Mouse (Mus musculus) cortical plate, adult 2 months (tissue): ENCODE data around the gene Iqck.

Experiments
- CTCF ChIP-seq: fragments of 200-500 bp; IDR thresholded peaks from 2 replicates; pipeline ENCODE4 v1.5.1; 2011; ENCODE audit warnings: mild to moderate bottlenecking, control low read depth, low read length; ENCODE audit not compliant: insufficient read depth; ENCODE audit errors: extremely low read depth
- POLR2A ChIP-seq: fragments of 200-500 bp; IDR thresholded peaks from 2 replicates; pipeline ENCODE4 v1.6.1; 2011; ENCODE audit warnings: mild to moderate bottlenecking, low read length, control low read depth; ENCODE audit not compliant: insufficient read depth; ENCODE audit errors: extremely low read depth

DNA sequence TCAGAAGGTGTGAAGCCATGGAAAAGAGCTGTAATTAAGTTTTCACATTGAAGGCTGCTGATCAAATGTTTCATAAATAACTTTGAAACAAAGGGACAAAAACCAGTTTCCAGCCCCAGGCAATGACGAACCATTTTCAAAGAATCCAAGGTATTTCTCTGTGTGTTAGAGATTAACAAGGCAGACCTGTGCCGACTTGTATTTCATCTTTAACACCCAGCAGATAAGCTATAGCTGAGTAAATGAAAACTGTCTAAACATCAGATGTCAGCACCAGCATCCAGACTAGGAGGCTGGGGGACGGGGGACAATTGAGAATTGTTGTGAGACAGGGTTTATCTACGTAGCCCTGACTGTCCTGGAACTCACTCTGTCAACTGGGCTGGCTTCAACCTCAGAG lies 28.4 kb downstream of the Iqck start:
- no peak for TF ChIP-seq POLR2A
- no peak for TF ChIP-seq CTCF
